Mouse (Mus musculus) c-Kit-negative CD71-positive TER-119-positive erythroid progenitor cells, embryonic 14.5 days (primary cell): ENCODE measurements around the gene Ryr3.

ENCODE experiments used
- DNase-seq: peaks from one replicate; pipeline ENCODE4 v3.0.0-alpha.2; 2013; ENCODE audit warnings: low read depth, low spot score

Ryr3 gene

GRCm38 (mm10) chr2:112669461-112669860, 547.4 kb downstream of the Ryr3 start:
- DNase-seq, result no peak

- no peak for DNase-seq
These were observed 560.8 kb downstream of the Ryr3 start for GRCm38 (mm10) chr2:112656131-112656530.

- no peak for DNase-seq
These were observed 563.1 kb downstream of the Ryr3 start for GRCm38 (mm10) chr2:112653836-112654235.

GRCm38 (mm10) chr2:112637206-112637605, 579.7 kb downstream of the Ryr3 start:
- no peak for DNase-seq

- no peak for DNase-seq
These were observed 584.4 kb downstream of the Ryr3 start for GRCm38 (mm10) chr2:112632536-112632935.

GRCm38 (mm10) chr2:112630669-112631068, 586.2 kb downstream of the Ryr3 start:
- DNase-seq, result no peak

- no peak for DNase-seq
These were observed 591.7 kb downstream of the Ryr3 start for GRCm38 (mm10) chr2:112625156-112625555.

GRCm38 (mm10) chr2:112617206-112617605, 599.7 kb downstream of the Ryr3 start:
- DNase-seq, result no peak

- DNase-seq, result no peak
These were observed 602.5 kb downstream of the Ryr3 start for GRCm38 (mm10) chr2:112614375-112614774.

GRCm38 (mm10) chr2:112612628-112613027, 604.3 kb downstream of the Ryr3 start:
- no peak for DNase-seq

- DNase-seq, result no peak
These were observed 610.4 kb downstream of the Ryr3 start for GRCm38 (mm10) chr2:112606536-112606935.

GRCm38 (mm10) chr2:112602487-112602886, 614.4 kb downstream of the Ryr3 start:
- no peak for DNase-seq

GRCm38 (mm10) chr2:112600222-112600621, 616.7 kb downstream of the Ryr3 start:
- DNase-seq, result no peak

GRCm38 (mm10) chr2:112597064-112597463, 619.8 kb downstream of the Ryr3 start:
- DNase-seq, result no peak

GRCm38 (mm10) chr2:112596415-112596814, 620.5 kb downstream of the Ryr3 start:
- DNase-seq, result no peak

GRCm38 (mm10) chr2:112595807-112596206, 621.1 kb downstream of the Ryr3 start:
- DNase-seq, result no peak

GRCm38 (mm10) chr2:112593781-112594180, 623.1 kb downstream of the Ryr3 start:
- no peak for DNase-seq

GRCm38 (mm10) chr2:112593322-112593721, 623.6 kb downstream of the Ryr3 start:
- no peak for DNase-seq

GRCm38 (mm10) chr2:112591451-112591871, 625.4 kb downstream of the Ryr3 start:
- no peak for DNase-seq

GRCm38 (mm10) chr2:112590985-112591384, 625.9 kb downstream of the Ryr3 start:
- no peak for DNase-seq
